Mouse (Mus musculus) ES-E14 (cell line): ENCODE measurements at regions not wholly inside any gene's neighbourhood (a gene's known extent, or its start where the extent isn't known, plus 50 kb on each side); places are given as distances from the start of the nearest gene placed in this dataset.

Experiments
- CHD2 ChIP-seq: IDR thresholded peaks from 2 replicates; pipeline ENCODE4 v1.6.1; 2014; ENCODE audit warnings: mild to moderate bottlenecking, low read depth, low read length, inconsistent platforms
- HCFC1 ChIP-seq: IDR thresholded peaks from 2 replicates; pipeline ENCODE4 v1.6.1; 2012; ENCODE audit warnings: low read length, inconsistent platforms, borderline replicate concordance; ENCODE audit not compliant: insufficient read depth
- MAFK ChIP-seq: IDR thresholded peaks from 2 replicates; pipeline ENCODE4 v1.6.1; 2014; ENCODE audit warnings: mild to moderate bottlenecking, low read depth, low read length, inconsistent platforms; ENCODE audit not compliant: insufficient read depth
- ZC3H11A ChIP-seq: IDR thresholded peaks from 2 replicates; pipeline ENCODE4 v1.6.1; 2012; ENCODE audit warnings: low read depth, mild to moderate bottlenecking, inconsistent platforms, low read length, borderline replicate concordance
- ZNF384 ChIP-seq: IDR thresholded peaks from 2 replicates; pipeline ENCODE4 v1.6.1; 2012; ENCODE audit warnings: low read depth, low read length, inconsistent platforms

GRCm38 (mm10) chr17:7604813-7605504 lies 219.7 kb upstream of the Unc93a2 start:
- no peak for TF ChIP-seq ZC3H11A
- no peak for TF ChIP-seq CHD2
- TF ChIP-seq HCFC1, result no peak
- TF ChIP-seq MAFK, result no peak
- no peak for TF ChIP-seq ZNF384
